Mouse (Mus musculus): ENCODE data around the gene Tagap. TPM values are rescaled to one million over a fixed set of nuclear protein-coding genes. Genes with fewer than 3 reads are reported as not detected.

Tagap gene
- polyA plus RNA-seq, 1 experiment from 2014 or later = 1.1 TPM

- Histone ChIP-seq H3K27ac (ENCODE audit: low read length) (no peak overlapping the region), H3K4me1 (ENCODE audit: control insufficient read depth, insufficient read depth, low read length) (no peaks in the 10 kb centered on the region), H3K9ac (ENCODE audit: low read length) (no peak overlapping the region), H3K4me3 (ENCODE audit: low read length) (no peak overlapping the region), H3K9me3 (replicated peaks; ENCODE audit: control insufficient read depth, low read length) (no peaks in the 10 kb centered on the region), H3K36me3 (ENCODE audit: control insufficient read depth, insufficient read depth) (no peaks in the 10 kb centered on the region), H3K4me2 (ENCODE audit: low read depth, low read length) (no peak overlapping the region), H3K27me3 (ENCODE audit: control insufficient read depth, insufficient read depth, low read length) (no peaks in the 10 kb centered on the region)
- ATAC-seq (replicated peaks; ENCODE audit: extremely low read depth, insufficient read depth, low FRiP score) = no peak
- 59% methylated on average over 3 of the region's 3 CpGs for WGBS
Observed at GRCm38 (mm10) chr17:7902362-7902761, 23.4 kb upstream of the Tagap start.

- WGBS = 32% methylated on average over 2 of the region's 2 CpGs
- H3K4me2 ChIP-seq (ENCODE audit: low read depth, low read length) = no peak overlapping the region
- no peak overlapping the region for H3K27ac ChIP-seq (ENCODE audit: low read length)
- H3K9me3 ChIP-seq (replicated peaks; ENCODE audit: control insufficient read depth, low read length) = no peaks in the 10 kb centered on the region
- H3K4me1 ChIP-seq (ENCODE audit: control insufficient read depth, insufficient read depth, low read length) = no peaks in the 10 kb centered on the region
- no peaks in the 10 kb centered on the region for H3K27me3 ChIP-seq (ENCODE audit: control insufficient read depth, insufficient read depth, low read length)
- H3K36me3 ChIP-seq (ENCODE audit: control insufficient read depth, insufficient read depth) = no peaks in the 10 kb centered on the region
- H3K4me3 ChIP-seq (ENCODE audit: low read length) = no peak overlapping the region
- ATAC-seq (replicated peaks; ENCODE audit: extremely low read depth, insufficient read depth, low FRiP score) = no peak
- H3K9ac ChIP-seq (ENCODE audit: low read length) = no peak overlapping the region
Observed at GRCm38 (mm10) chr17:7904992-7905391, 20.8 kb upstream of the Tagap start.

- H3K9ac ChIP-seq (ENCODE audit: low read length) = no peak overlapping the region
- 31% methylated on average over 3 of the region's 4 CpGs for WGBS
- H3K27me3 ChIP-seq (ENCODE audit: control insufficient read depth, insufficient read depth, low read length) = no peaks in the 10 kb centered on the region
- no peak overlapping the region for H3K4me2 ChIP-seq (ENCODE audit: low read depth, low read length)
- no peak overlapping the region for H3K4me3 ChIP-seq (ENCODE audit: low read length)
- no peaks in the 10 kb centered on the region for H3K36me3 ChIP-seq (ENCODE audit: control insufficient read depth, insufficient read depth)
- ATAC-seq (replicated peaks; ENCODE audit: extremely low read depth, insufficient read depth, low FRiP score) = no peak
- no peaks in the 10 kb centered on the region for H3K4me1 ChIP-seq (ENCODE audit: control insufficient read depth, insufficient read depth, low read length)
- H3K27ac ChIP-seq (ENCODE audit: low read length) = no peak overlapping the region
- 0 out of 2 replicates have a peak, but pooled peaks cover 2% of the 10 kb centered on the region for H3K9me3 ChIP-seq (replicated peaks; ENCODE audit: control insufficient read depth, low read length)
Observed at GRCm38 (mm10) chr17:7905936-7906685, 19.7 kb upstream of the Tagap start.

GRCm38 (mm10) chr17:7914596-7915227 lies 11.1 kb upstream of the Tagap start:
- Histone ChIP-seq H3K9ac (ENCODE audit: low read length) (no peak overlapping the region), H3K27ac (ENCODE audit: low read length) (no peak overlapping the region), H3K9me3 (replicated peaks; ENCODE audit: control insufficient read depth, low read length) (0 out of 2 replicates have a peak, but pooled peaks cover 3% of the 10 kb centered on the region), H3K36me3 (ENCODE audit: control insufficient read depth, insufficient read depth) (no peaks in the 10 kb centered on the region), H3K4me3 (ENCODE audit: low read length) (no peak overlapping the region), H3K4me2 (ENCODE audit: low read depth, low read length) (no peak overlapping the region), H3K27me3 (ENCODE audit: control insufficient read depth, insufficient read depth, low read length) (0 out of 2 replicates have a peak, but pooled peaks cover 2% of the 10 kb centered on the region), H3K4me1 (ENCODE audit: control insufficient read depth, insufficient read depth, low read length) (no peaks in the 10 kb centered on the region)
- WGBS = 59% methylated on average over 2 of the region's 2 CpGs
- ATAC-seq (replicated peaks; ENCODE audit: extremely low read depth, insufficient read depth, low FRiP score) = no peak

- Histone ChIP-seq H3K4me3 (ENCODE audit: low read length) (no peak overlapping the region), H3K9ac (ENCODE audit: low read length) (no peak overlapping the region), H3K4me2 (ENCODE audit: low read depth, low read length) (no peak overlapping the region), H3K4me1 (ENCODE audit: control insufficient read depth, insufficient read depth, low read length) (no peaks in the 10 kb centered on the region), H3K9me3 (replicated peaks; ENCODE audit: control insufficient read depth, low read length) (0 out of 2 replicates have a peak, but pooled peaks cover 3% of the 10 kb centered on the region), H3K27me3 (ENCODE audit: control insufficient read depth, insufficient read depth, low read length) (0 out of 2 replicates have a peak, but pooled peaks cover 2% of the 10 kb centered on the region), H3K27ac (ENCODE audit: low read length) (no peak overlapping the region), H3K36me3 (ENCODE audit: control insufficient read depth, insufficient read depth) (no peaks in the 10 kb centered on the region)
- no peak for ATAC-seq (replicated peaks; ENCODE audit: extremely low read depth, insufficient read depth, low FRiP score)
- WGBS = 63% methylated on average over 9 of the region's 9 CpGs
Observed at GRCm38 (mm10) chr17:7915791-7916190, 10.0 kb upstream of the Tagap start.

- no peaks in the 10 kb centered on the region for H3K4me1 ChIP-seq (ENCODE audit: control insufficient read depth, insufficient read depth, low read length)
- no peaks in the 10 kb centered on the region for H3K36me3 ChIP-seq (ENCODE audit: control insufficient read depth, insufficient read depth)
- no peak for ATAC-seq (replicated peaks; ENCODE audit: extremely low read depth, insufficient read depth, low FRiP score)
- 0 out of 2 replicates have a peak, but pooled peaks cover 2% of the 10 kb centered on the region for H3K27me3 ChIP-seq (ENCODE audit: control insufficient read depth, insufficient read depth, low read length)
- 51% methylated on average over 12 of the region's 12 CpGs for WGBS
- H3K9me3 ChIP-seq (replicated peaks; ENCODE audit: control insufficient read depth, low read length) = no peaks in the 10 kb centered on the region
- no peak overlapping the region for H3K27ac ChIP-seq (ENCODE audit: low read length)
- H3K4me2 ChIP-seq (ENCODE audit: low read depth, low read length) = no peak overlapping the region
- H3K4me3 ChIP-seq (ENCODE audit: low read length) = no peak overlapping the region
- no peak overlapping the region for H3K9ac ChIP-seq (ENCODE audit: low read length)
Observed at GRCm38 (mm10) chr17:7916782-7917574, 8.8 kb upstream of the Tagap start.

GRCm38 (mm10) chr17:7918355-7918754 lies 7.4 kb upstream of the Tagap start:
- Histone ChIP-seq H3K27me3 (ENCODE audit: control insufficient read depth, insufficient read depth, low read length) (0 out of 2 replicates have a peak, but pooled peaks cover 5% of the 10 kb centered on the region), H3K4me2 (ENCODE audit: low read depth, low read length) (no peak overlapping the region), H3K9me3 (replicated peaks; ENCODE audit: control insufficient read depth, low read length) (no peaks in the 10 kb centered on the region), H3K4me1 (ENCODE audit: control insufficient read depth, insufficient read depth, low read length) (no peaks in the 10 kb centered on the region), H3K4me3 (ENCODE audit: low read length) (no peak overlapping the region), H3K27ac (ENCODE audit: low read length) (no peak overlapping the region), H3K9ac (ENCODE audit: low read length) (no peak overlapping the region), H3K36me3 (ENCODE audit: control insufficient read depth, insufficient read depth) (no peaks in the 10 kb centered on the region)
- no peak for ATAC-seq (replicated peaks; ENCODE audit: extremely low read depth, insufficient read depth, low FRiP score)
- 79% methylated on average over 2 of the region's 2 CpGs for WGBS

- peaks cover 5% of the 10 kb centered on the region for H3K4me1 ChIP-seq (ENCODE audit: control insufficient read depth, insufficient read depth, low read length)
- H3K4me3 ChIP-seq (ENCODE audit: low read length) = no peak overlapping the region
- 64% methylated on average over 2 of the region's 2 CpGs for WGBS
- 0 out of 2 replicates have a peak, but pooled peaks cover 5% of the 10 kb centered on the region for H3K27me3 ChIP-seq (ENCODE audit: control insufficient read depth, insufficient read depth, low read length)
- ATAC-seq (replicated peaks; ENCODE audit: extremely low read depth, insufficient read depth, low FRiP score) = no peak
- H3K4me2 ChIP-seq (ENCODE audit: low read depth, low read length) = no peak overlapping the region
- H3K9me3 ChIP-seq (replicated peaks; ENCODE audit: control insufficient read depth, low read length) = no peaks in the 10 kb centered on the region
- no peak overlapping the region for H3K9ac ChIP-seq (ENCODE audit: low read length)
- no peaks in the 10 kb centered on the region for H3K36me3 ChIP-seq (ENCODE audit: control insufficient read depth, insufficient read depth)
- H3K27ac ChIP-seq (ENCODE audit: low read length) = no peak overlapping the region
Observed at GRCm38 (mm10) chr17:7919209-7919608, 6.6 kb upstream of the Tagap start.

All from heart, embryonic 16.5 days (tissue).